Mouse (Mus musculus) midbrain, embryonic 11.5 days (tissue): ENCODE data around the gene Prkg1. TPM values are rescaled to one million over a fixed set of nuclear protein-coding genes. Genes with fewer than 3 reads are reported as not detected.

ENCODE experiments used
- ATAC-seq: fragments of 200-750 bp; cut with Nextera tagmentation; 2 replicates; pipeline ENCODE4 v1.8.0; 2017; ENCODE audit warnings: moderate TSS enrichment, moderate library complexity; ENCODE audit not compliant: low FRiP score
- DNase-seq: peaks from one replicate; pipeline ENCODE4 v3.0.0; 2015; ENCODE audit warnings: low spot score; ENCODE audit errors: missing footprints
- H3K27ac ChIP-seq: fragments of 300-500 bp; sonication (generic); 2 replicates; pipeline ENCODE4 v1.5.1; 2014; ENCODE audit warnings: low read depth, low read length
- H3K27me3 ChIP-seq: fragments of 300-500 bp; sonication (generic); 2 replicates; pipeline ENCODE4 v1.6.1; 2014; ENCODE audit warnings: mild to moderate bottlenecking, low read length, moderate library complexity, mixed read lengths; ENCODE audit not compliant: control insufficient read depth, insufficient read depth
- H3K36me3 ChIP-seq: fragments of 300-500 bp; sonication (generic); 2 replicates; pipeline ENCODE4 v1.6.1; 2014; ENCODE audit warnings: mild to moderate bottlenecking, low read length, moderate library complexity, mixed read lengths; ENCODE audit not compliant: control insufficient read depth, insufficient read depth
- H3K4me1 ChIP-seq: fragments of 300-500 bp; sonication (generic); 2 replicates; pipeline ENCODE4 v1.6.1; 2014; ENCODE audit warnings: low read length; ENCODE audit not compliant: control insufficient read depth, insufficient read depth
- H3K4me2 ChIP-seq: fragments of 300-500 bp; sonication (generic); 2 replicates; pipeline ENCODE4 v1.6.1; 2014; ENCODE audit warnings: mild to moderate bottlenecking, moderate library complexity
- H3K4me3 ChIP-seq: fragments of 300-500 bp; sonication (generic); 2 replicates; pipeline ENCODE4 v1.5.1; 2014; ENCODE audit warnings: low read depth, low read length
- H3K9ac ChIP-seq: fragments of 300-500 bp; sonication (generic); 2 replicates; pipeline ENCODE4 v1.6.1; 2014; ENCODE audit warnings: low read length
- H3K9me3 ChIP-seq: fragments of 300-500 bp; sonication (generic); 2 replicates; pipeline ENCODE4 v1.6.1; 2016; ENCODE audit warnings: low read length; ENCODE audit not compliant: control insufficient read depth
- WGBS: fragments of 180-500 bp; shearing (Covaris S2); extraction: QIAGEN DNeasy Blood & Tissue Kit; methylation state at CpG from one replicate; pipeline ENCODE4 v1.1.7; 2014; 5-methylcytosine and 5-hydroxymethylcytosine counted together
- polyA plus RNA-seq: library from polyadenylated mRNA; unstranded; fragments of >200 nt; fragmentation: Nextera tagmentation; extraction: Ambion mirVana; gene quantifications from 2 replicates; pipeline ENCODE4 v1.2.1, GENCODE M21; 2014

Prkg1 gene
- polyA plus RNA-seq, 1 experiment from 2014 or later: 4.9 TPM

DNA sequence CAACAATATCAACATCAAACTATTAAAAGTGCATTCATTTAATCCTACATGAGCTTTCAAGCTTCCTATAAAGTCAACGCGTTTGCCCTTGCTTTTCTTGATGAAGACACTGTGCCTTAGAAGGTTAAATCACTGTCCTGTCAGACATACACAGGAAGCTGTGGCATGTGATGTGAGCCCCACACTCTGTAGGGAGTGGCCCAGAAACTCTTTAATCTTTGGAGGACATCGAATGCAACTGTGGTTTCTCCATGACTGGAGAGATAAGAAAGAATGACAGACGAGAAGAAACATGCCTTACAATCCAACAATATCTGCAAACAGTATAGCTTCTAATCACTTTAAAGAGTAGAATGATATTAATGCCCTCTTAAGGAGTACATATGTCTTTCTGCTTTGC is 903.4 kb downstream of the Prkg1 start:
- no peak overlapping the region for H3K4me3 ChIP-seq
- no peak overlapping the region for H3K9ac ChIP-seq
- DNase-seq (no peak), ATAC-seq (no peak)
- no peak overlapping the region for H3K27ac ChIP-seq
- H3K36me3 ChIP-seq: no peaks in the 10 kb centered on the region
- H3K27me3 ChIP-seq: no peaks in the 10 kb centered on the region
- H3K4me2 ChIP-seq: no peak overlapping the region
- H3K4me1 ChIP-seq: no peaks in the 10 kb centered on the region
- WGBS: 92% methylated on average over 4 of the region's 4 CpGs
- H3K9me3 ChIP-seq: no peaks in the 10 kb centered on the region

DNA sequence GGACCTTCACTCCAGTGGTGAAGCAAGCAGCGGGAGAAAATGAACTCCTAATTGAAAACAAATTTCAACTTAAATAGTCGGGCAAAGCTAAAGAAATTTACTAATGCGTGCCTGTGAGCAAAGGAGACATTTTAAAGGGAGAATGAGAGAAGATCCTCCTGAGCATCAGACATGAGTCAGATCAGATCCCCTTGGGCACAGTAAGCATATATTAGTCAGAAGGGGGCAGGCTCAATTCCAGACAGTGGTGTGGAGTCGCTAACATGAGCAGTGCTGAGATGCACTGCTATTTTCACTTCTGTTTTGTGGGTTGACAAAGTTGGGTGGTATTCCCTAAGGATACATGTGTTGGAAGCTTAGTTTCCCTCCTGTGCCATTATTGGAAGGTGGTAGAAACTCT is 913.8 kb downstream of the Prkg1 start:
- DNase-seq: no peak
- WGBS: 86% methylated on average over 4 of the region's 4 CpGs

DNA sequence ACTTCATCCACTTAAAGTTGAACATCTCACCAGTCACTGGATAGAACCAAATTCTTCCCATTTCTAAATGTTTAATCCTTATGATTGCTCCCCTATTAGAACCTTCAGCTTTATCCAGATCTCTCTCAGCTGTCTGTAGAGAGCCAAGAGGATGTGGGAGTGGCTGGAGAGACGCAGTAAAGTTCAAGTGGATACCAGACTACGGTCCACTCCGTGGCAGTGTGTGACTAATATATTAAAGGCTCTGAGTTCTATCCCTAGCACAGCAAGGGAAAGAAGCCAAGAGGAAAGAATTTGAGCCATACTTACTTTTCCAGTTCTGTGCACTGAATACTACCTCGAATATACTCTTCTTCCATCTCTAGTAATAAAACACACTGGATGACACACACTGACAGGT is 919.9 kb downstream of the Prkg1 start:
- Histone ChIP-seq H3K36me3 (no peaks in the 10 kb centered on the region), H3K4me2 (no peak overlapping the region), H3K27ac (no peak overlapping the region), H3K4me1 (no peaks in the 10 kb centered on the region), H3K9me3 (no peaks in the 10 kb centered on the region), H3K27me3 (peaks cover 2% of the 10 kb centered on the region; the same call in 1 of the 2 replicates), H3K4me3 (no peak overlapping the region), H3K9ac (no peak overlapping the region)
- 84% methylated on average over 4 of the region's 4 CpGs for WGBS
- DNase-seq (no peak), ATAC-seq (no peak)

More for the DNA sequence above, 913.8 kb downstream of the Prkg1 start:
- Histone ChIP-seq H3K9me3 (no peaks in the 10 kb centered on the region), H3K27ac (no peak overlapping the region), H3K4me2 (no peak overlapping the region), H3K9ac (no peak overlapping the region), H3K4me3 (no peak overlapping the region), H3K36me3 (no peaks in the 10 kb centered on the region), H3K27me3 (no peaks in the 10 kb centered on the region), H3K4me1 (no peaks in the 10 kb centered on the region)
- no peak for ATAC-seq

DNA sequence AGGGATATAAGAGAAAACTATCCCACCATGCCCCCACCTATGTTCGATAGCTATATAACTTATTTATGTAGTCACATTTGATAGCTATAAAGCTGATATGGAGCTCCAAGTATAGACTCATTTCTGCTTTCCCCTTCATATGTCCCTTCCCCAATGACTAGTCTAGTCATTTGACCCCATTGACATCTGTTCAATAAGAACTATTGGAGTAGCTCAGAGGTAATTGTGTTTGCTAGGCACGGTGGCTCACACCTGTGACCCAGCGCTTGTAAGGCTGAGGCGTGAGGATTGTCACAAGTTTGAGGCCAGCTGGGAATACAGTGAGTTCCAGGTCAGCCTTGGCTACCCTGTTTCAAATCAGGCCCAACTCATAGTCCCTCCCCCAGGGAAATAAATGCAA is 921.2 kb downstream of the Prkg1 start:
- no peak overlapping the region for H3K9ac ChIP-seq
- no peak overlapping the region for H3K4me3 ChIP-seq
- ATAC-seq (peak; percentile 66; the same call in 1 of the 2 replicates), DNase-seq (no peak)
- H3K36me3 ChIP-seq: no peaks in the 10 kb centered on the region
- peaks cover 2% of the 10 kb centered on the region; the same call in 1 of the 2 replicates for H3K27me3 ChIP-seq
- no peak overlapping the region for H3K4me2 ChIP-seq
- H3K4me1 ChIP-seq: no peaks in the 10 kb centered on the region
- 79% methylated on average over 4 of the region's 4 CpGs for WGBS
- no peak overlapping the region for H3K27ac ChIP-seq
- H3K9me3 ChIP-seq: no peaks in the 10 kb centered on the region

DNA sequence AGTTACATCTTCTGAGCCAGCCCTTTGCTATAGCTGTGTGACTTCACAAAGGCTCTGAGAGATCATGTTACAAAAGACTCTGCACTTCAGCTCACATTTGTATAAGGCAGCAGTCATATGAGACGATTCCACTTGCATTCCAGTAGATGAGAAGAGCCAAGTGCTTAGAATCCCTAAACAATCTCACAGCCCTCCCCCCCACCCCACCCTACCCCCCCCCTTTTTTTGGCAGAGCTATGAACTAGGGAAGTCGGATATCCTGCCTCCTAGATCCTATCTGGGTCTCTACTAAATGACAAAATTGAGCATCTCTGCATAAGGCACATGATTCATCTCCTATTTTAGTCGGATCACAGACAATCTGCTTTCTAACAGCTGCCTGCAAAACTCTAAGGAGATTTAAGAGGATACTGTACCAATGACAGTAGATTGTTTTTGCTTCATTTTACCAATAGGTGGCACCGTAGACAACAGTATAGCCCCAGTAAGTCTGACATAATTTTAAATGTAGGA is 921.7 kb downstream of the Prkg1 start:
- peaks cover 2% of the 10 kb centered on the region; the same call in 1 of the 2 replicates for H3K27me3 ChIP-seq
- H3K9me3 ChIP-seq: no peaks in the 10 kb centered on the region
- H3K9ac ChIP-seq: no peak overlapping the region
- ATAC-seq: peak; percentile 78
- H3K4me3 ChIP-seq: no peak overlapping the region
- no peak overlapping the region for H3K4me2 ChIP-seq
- H3K4me1 ChIP-seq: no peaks in the 10 kb centered on the region
- H3K36me3 ChIP-seq: no peaks in the 10 kb centered on the region
- no peak for DNase-seq
- 17% methylated on average over 4 of the region's 4 CpGs for WGBS
- H3K27ac ChIP-seq: no peak overlapping the region

DNA sequence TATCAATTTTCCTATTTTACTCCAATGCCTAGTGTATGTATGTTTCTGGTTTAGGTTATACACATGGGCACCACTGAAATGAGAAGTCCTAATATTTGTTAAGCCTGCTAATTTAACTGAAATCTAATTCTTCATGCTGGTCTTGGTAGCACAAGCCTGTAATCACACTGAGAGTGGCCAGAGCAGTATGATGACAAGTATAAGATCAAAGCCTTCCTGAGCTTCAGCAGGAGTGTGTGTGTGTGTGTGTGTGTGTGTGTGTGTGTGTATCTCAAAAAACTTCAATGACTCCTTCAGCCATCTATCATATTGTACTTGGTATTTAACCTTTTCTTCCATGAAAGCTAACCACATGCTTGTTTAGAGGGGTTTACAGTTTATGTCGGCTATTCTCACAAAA is 922.2 kb downstream of the Prkg1 start:
- no peak overlapping the region for H3K9ac ChIP-seq
- H3K27ac ChIP-seq: no peak overlapping the region
- ATAC-seq (no peak; the same call in 1 of the 2 replicates), DNase-seq (no peak)
- H3K4me1 ChIP-seq: no peaks in the 10 kb centered on the region
- no peaks in the 10 kb centered on the region for H3K36me3 ChIP-seq
- WGBS: 67% methylated on average over 1 of the region's 1 CpGs
- peaks cover 2% of the 10 kb centered on the region; the same call in 1 of the 2 replicates for H3K27me3 ChIP-seq
- no peak overlapping the region for H3K4me3 ChIP-seq
- no peaks in the 10 kb centered on the region for H3K9me3 ChIP-seq
- no peak overlapping the region for H3K4me2 ChIP-seq

DNA sequence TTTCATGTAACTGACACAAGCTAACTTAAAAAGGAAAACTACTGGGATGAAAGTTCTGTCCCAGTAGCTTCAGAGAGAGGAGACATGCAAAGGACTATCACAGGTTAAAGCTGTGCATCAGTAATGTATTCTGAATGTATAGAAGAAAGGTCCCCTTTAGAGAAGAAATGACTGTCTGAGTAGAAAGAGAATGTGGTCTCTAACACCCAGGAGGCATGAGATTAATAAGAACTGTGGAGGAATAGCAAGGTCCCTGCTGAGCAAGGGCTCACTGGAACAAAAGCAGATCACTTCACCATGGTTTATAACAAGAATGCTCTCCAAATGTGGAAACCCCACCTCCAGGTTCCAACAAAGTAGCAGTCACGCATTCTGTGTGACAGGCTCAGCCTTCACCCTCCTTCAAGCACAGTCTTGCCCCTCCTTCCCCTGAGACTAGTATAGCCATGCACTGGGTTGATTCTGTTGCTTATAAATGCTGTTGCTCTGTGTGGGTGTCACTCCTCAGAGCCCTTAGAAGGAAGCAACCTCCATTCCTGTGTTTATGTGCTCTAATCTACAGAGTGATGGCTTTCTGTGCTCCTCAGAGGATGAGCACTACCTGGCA is 931.7 kb downstream of the Prkg1 start:
- H3K9me3 ChIP-seq: no peaks in the 10 kb centered on the region
- H3K36me3 ChIP-seq: no peaks in the 10 kb centered on the region
- DNase-seq (peak; percentile 45), ATAC-seq (no peak)
- WGBS: 20% methylated on average over 1 of the region's 1 CpGs
- H3K4me1 ChIP-seq: no peaks in the 10 kb centered on the region
- no peak overlapping the region for H3K4me2 ChIP-seq
- no peaks in the 10 kb centered on the region for H3K27me3 ChIP-seq
- H3K9ac ChIP-seq: no peak overlapping the region
- no peak overlapping the region for H3K4me3 ChIP-seq
- H3K27ac ChIP-seq: no peak overlapping the region

DNA sequence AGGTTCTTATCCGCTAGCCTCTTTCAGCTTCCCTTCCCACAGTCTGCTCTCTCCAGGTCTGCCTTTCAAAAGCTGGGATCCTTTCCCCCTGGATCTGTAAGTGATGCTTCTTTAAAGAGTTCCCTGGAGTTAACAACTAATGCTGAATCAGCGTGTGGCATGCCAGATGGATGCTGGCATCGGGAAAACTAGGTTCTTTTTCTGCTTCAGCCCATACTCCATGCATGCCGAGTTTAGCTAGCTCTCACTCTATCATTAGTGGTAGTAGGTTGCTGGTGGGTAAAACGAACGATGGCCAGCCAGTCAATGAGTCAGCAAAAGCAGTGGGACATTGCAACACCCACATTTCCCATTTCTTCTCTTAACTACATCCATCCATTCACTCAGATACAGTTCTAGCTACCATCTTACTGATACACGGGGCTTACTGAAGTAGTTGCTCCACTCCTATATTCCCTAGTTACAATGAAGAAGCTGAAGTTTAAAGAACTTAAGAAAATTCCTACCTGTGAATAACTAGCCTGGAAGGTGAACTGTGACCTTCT is 935.5 kb downstream of the Prkg1 start:
- Histone ChIP-seq H3K9me3 (no peaks in the 10 kb centered on the region), H3K36me3 (no peaks in the 10 kb centered on the region), H3K4me1 (no peaks in the 10 kb centered on the region), H3K4me3 (no peak overlapping the region), H3K9ac (no peak overlapping the region), H3K27me3 (no peaks in the 10 kb centered on the region), H3K27ac (no peak overlapping the region), H3K4me2 (no peak overlapping the region)
- ATAC-seq (no peak), DNase-seq (peak; percentile 60)
- WGBS: 87% methylated on average over 7 of the region's 7 CpGs

DNA sequence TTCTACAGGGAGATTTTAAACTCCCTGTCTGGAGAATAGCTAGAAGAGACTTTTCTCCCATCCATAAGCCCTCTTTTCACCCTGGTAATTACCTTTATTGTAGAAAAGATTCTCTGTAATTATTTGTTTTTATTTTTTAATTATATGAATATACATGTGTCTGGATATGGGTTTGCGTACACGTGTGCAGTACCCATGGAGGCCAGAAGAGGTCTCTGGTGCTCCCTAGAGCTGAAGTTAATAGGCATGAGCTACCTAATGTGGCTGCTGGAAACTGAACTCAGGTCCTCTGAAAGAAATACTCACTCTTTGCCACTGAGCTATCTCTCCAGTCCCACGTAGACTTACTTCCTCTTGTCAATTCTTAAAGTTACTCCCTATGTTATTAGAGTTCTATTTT is 937.0 kb downstream of the Prkg1 start:
- Histone ChIP-seq H3K36me3 (no peaks in the 10 kb centered on the region), H3K9me3 (no peaks in the 10 kb centered on the region), H3K4me1 (no peaks in the 10 kb centered on the region), H3K4me2 (no peak overlapping the region), H3K27me3 (no peaks in the 10 kb centered on the region), H3K27ac (no peak overlapping the region), H3K9ac (no peak overlapping the region), H3K4me3 (no peak overlapping the region)
- ATAC-seq (no peak), DNase-seq (no peak)
- 81% methylated on average over 3 of the region's 3 CpGs for WGBS
